Mouse (Mus musculus) lung, postnatal 10 days (tissue): ENCODE results near the gene Cwc22.
"Not testable (repeated sequence)": the region's sequence is repeated elsewhere in the genome, so short reads cannot be mapped to it uniquely, and the experiment has no call there.

ENCODE experiments used
- DNase-seq: peaks from one replicate; pipeline ENCODE4 v3.0.0; 2021

Gene Cwc22

GRCm38 (mm10) chr2:77895906-77896570 lies 50.1 kb downstream of the Cwc22 start:
- not testable (repeated sequence) for DNase-seq

GRCm38 (mm10) chr2:77894896-77895295 lies 51.3 kb downstream of the Cwc22 start:
- DNase-seq, result no peak

- DNase-seq, result no peak
Observed at GRCm38 (mm10) chr2:77893505-77893904, 52.7 kb downstream of the Cwc22 start.

- DNase-seq, result no peak
Observed at GRCm38 (mm10) chr2:77892573-77892972, 53.6 kb downstream of the Cwc22 start.

- no peak for DNase-seq
Observed at GRCm38 (mm10) chr2:77890836-77891438, 55.2 kb downstream of the Cwc22 start.

- no peak for DNase-seq
Observed at GRCm38 (mm10) chr2:77889949-77890348, 56.2 kb downstream of the Cwc22 start.

- DNase-seq, result no peak
Observed at GRCm38 (mm10) chr2:77889401-77889800, 56.8 kb downstream of the Cwc22 start.

- DNase-seq, result no peak
Observed at GRCm38 (mm10) chr2:77888826-77889225, 57.3 kb downstream of the Cwc22 start.

- no peak for DNase-seq
Observed at GRCm38 (mm10) chr2:77888056-77888455, 58.1 kb downstream of the Cwc22 start.

GRCm38 (mm10) chr2:77887166-77887565 lies 59.0 kb downstream of the Cwc22 start:
- no peak for DNase-seq

- DNase-seq, result no peak
Observed at GRCm38 (mm10) chr2:77885491-77886130, 60.6 kb downstream of the Cwc22 start.

- DNase-seq, result no peak
Observed at GRCm38 (mm10) chr2:77885036-77885435, 61.1 kb downstream of the Cwc22 start.

GRCm38 (mm10) chr2:77884491-77884890 lies 61.7 kb downstream of the Cwc22 start:
- DNase-seq, result no peak

- no peak for DNase-seq
Observed at GRCm38 (mm10) chr2:77882961-77883360, 63.2 kb downstream of the Cwc22 start.

- DNase-seq, result no peak
Observed at GRCm38 (mm10) chr2:77881301-77882199, 64.6 kb downstream of the Cwc22 start.

- no peak for DNase-seq
Observed at GRCm38 (mm10) chr2:77880351-77880750, 65.8 kb downstream of the Cwc22 start.

GRCm38 (mm10) chr2:77879736-77880135 lies 66.4 kb downstream of the Cwc22 start:
- DNase-seq, result no peak

GRCm38 (mm10) chr2:77877156-77877855 lies 68.9 kb downstream of the Cwc22 start:
- no peak for DNase-seq

GRCm38 (mm10) chr2:77876331-77876730 lies 69.8 kb downstream of the Cwc22 start:
- DNase-seq, result no peak

- no peak for DNase-seq
Observed at GRCm38 (mm10) chr2:77875516-77875915, 70.7 kb downstream of the Cwc22 start.

- DNase-seq, result no peak
Observed at GRCm38 (mm10) chr2:77874678-77875077, 71.5 kb downstream of the Cwc22 start.

GRCm38 (mm10) chr2:77873806-77874205 lies 72.4 kb downstream of the Cwc22 start:
- DNase-seq, result no peak

GRCm38 (mm10) chr2:77872676-77873075 lies 73.5 kb downstream of the Cwc22 start:
- no peak for DNase-seq
